Mouse (Mus musculus): Measurements from ENCODE around the gene Igfbp2. TPM values are rescaled to one million over a fixed set of nuclear protein-coding genes. Genes with fewer than 3 reads are reported as not detected.

Gene Igfbp2
- polyA plus RNA-seq (2014; fragmentation: Illumina TruSeq; extraction: RNeasy Lipid Tissue Mini Kit (QIAGEN cat#74804); ENCODE audit: insufficient read depth, low read depth, low replicate concordance): 213 TPM

GRCm38 (mm10) chr1:72823751-72824706 lies at the start of gene Igfbp2:
Igfbp2 (plus strand) TSS chr1:72824503.

GRCm38 (mm10) chr1:72874287-72875211 lies 50.2 kb downstream of the Igfbp2 start, which contains the start of gene Igfbp5:
Igfbp5 (minus strand) TSS chr1:72874884.

Other genes with a start within 250 kb of the Igfbp2 start
- 10.4 TPM for gene Smarcal1, start 241.3 kb upstream of the Igfbp2 start, polyA plus RNA-seq (2014; fragmentation: Illumina TruSeq; extraction: RNeasy Lipid Tissue Mini Kit (QIAGEN cat#74804); ENCODE audit: insufficient read depth, low read depth, low replicate concordance)
- not detected for gene Ankar, start 123.9 kb upstream of the Igfbp2 start, polyA plus RNA-seq (2014; fragmentation: Illumina TruSeq; extraction: RNeasy Lipid Tissue Mini Kit (QIAGEN cat#74804); ENCODE audit: insufficient read depth, low read depth, low replicate concordance)
- gene Rpl37a, start 113.2 kb upstream of the Igfbp2 start, polyA plus RNA-seq (2014; fragmentation: Illumina TruSeq; extraction: RNeasy Lipid Tissue Mini Kit (QIAGEN cat#74804); ENCODE audit: insufficient read depth, low read depth, low replicate concordance): 2,122 TPM
- 47.9 TPM for gene Igfbp5, start 50.4 kb downstream of the Igfbp2 start, polyA plus RNA-seq (2014; fragmentation: Illumina TruSeq; extraction: RNeasy Lipid Tissue Mini Kit (QIAGEN cat#74804); ENCODE audit: insufficient read depth, low read depth, low replicate concordance)
- gene Tnp1, start 191.4 kb downstream of the Igfbp2 start, polyA plus RNA-seq (2014; fragmentation: Illumina TruSeq; extraction: RNeasy Lipid Tissue Mini Kit (QIAGEN cat#74804); ENCODE audit: insufficient read depth, low read depth, low replicate concordance): not detected